18 mouse cellular contexts compared by ENCODE assay signal in genomic region chr1:174103735-174104134, GRCm38 (mm10). TPM values are rescaled to one million over a fixed set of nuclear protein-coding genes. Genes with fewer than 3 reads are reported as not detected.
DNase-seq lines count a peak whose midpoint lies in the region; ATAC-seq and TF ChIP-seq lines count a peak whose summit lies in the region.
"Had no signal": no experiment of that assay in that cellular context is flagged by ENCODE, and none has a peak within 500 bp of the region (broad histone marks: within the 10 kb centered on the region; RNA-seq: fewer than 3 reads in every experiment).

No protein-coding gene starts in this region.

- H3K4me2 ChIP-seq in heart, embryonic 12.5 days: no peak overlapping the region
- H3K4me2 ChIP-seq in lung, embryonic 14.5 days: no peak overlapping the region
- H3K4me2 ChIP-seq: hindbrain, embryonic 15.5 days; limb, embryonic 13.5 days; neural tube, embryonic 12.5 days had no signal

- no peak overlapping the region for H3K27ac ChIP-seq in heart, embryonic 12.5 days (ENCODE audit: poor library complexity, severe bottlenecking)
- H3K27ac ChIP-seq in lung, embryonic 14.5 days (ENCODE audit: low read depth): no peak overlapping the region
- H3K27ac ChIP-seq: forebrain, embryonic 10.5 days; hindbrain, embryonic 15.5 days; limb, embryonic 13.5 days; neural tube, embryonic 12.5 days had no signal

- peak; percentile 48 for TF ChIP-seq CTCF in lung, embryonic 14.5 days (IDR thresholded peaks at IDR 0.05; ENCODE audit: low read depth)

- DNase-seq in heart, adult 8-10 months (ENCODE audit: low spot score): peak; percentile 19
- peak; percentile 53 for DNase-seq in lung, embryonic 14.5 days
- no peak for DNase-seq in lung, postnatal 4 days
- DNase-seq in adipocyte (ENCODE audit: low spot score): peak; percentile 55
- peak; percentile 45 for DNase-seq in splenic B cell, adult 2 months (ENCODE audit: low read depth, low spot score)
- no peak for DNase-seq in left cerebral cortex, adult 11 months (ENCODE audit: low spot score)
- no peak for DNase-seq in ovary, postnatal 10 days (ENCODE audit: low spot score)
- DNase-seq: cerebellum, postnatal 25 days; right cerebral cortex, postnatal 25 days had no signal

- no peaks in the 10 kb centered on the region for H3K4me1 ChIP-seq in heart, embryonic 12.5 days (replicated peaks)
- no peaks in the 10 kb centered on the region for H3K4me1 ChIP-seq in lung, embryonic 14.5 days (ENCODE audit: insufficient read depth)
- H3K4me1 ChIP-seq: forebrain, embryonic 10.5 days; hindbrain, embryonic 15.5 days; limb, embryonic 13.5 days; megakaryocyte, embryonic 14.5 days; neural tube, embryonic 12.5 days had no signal

- no peaks in the 10 kb centered on the region for H3K27me3 ChIP-seq in heart, embryonic 12.5 days (replicated peaks)
- H3K27me3 ChIP-seq in lung, embryonic 14.5 days (ENCODE audit: insufficient read depth, low read length): no peaks in the 10 kb centered on the region
- no peaks in the 10 kb centered on the region for H3K27me3 ChIP-seq in splenic B cell, adult 2 months (ENCODE audit: control insufficient read depth, insufficient read depth, low read length, poor library complexity, severe bottlenecking)
- H3K27me3 ChIP-seq: hindbrain, embryonic 15.5 days; limb, embryonic 13.5 days; megakaryocyte, embryonic 14.5 days; neural tube, embryonic 12.5 days had no signal

- WGBS in heart, embryonic 12.5 days: 50% methylated on average over 2 of the region's 2 CpGs
- WGBS in lung, embryonic 14.5 days: 57% methylated on average over 2 of the region's 2 CpGs

- no peaks in the 10 kb centered on the region for H3K36me3 ChIP-seq in heart, embryonic 12.5 days
- H3K36me3 ChIP-seq in lung, embryonic 14.5 days (ENCODE audit: insufficient read depth): no peaks in the 10 kb centered on the region
- H3K36me3 ChIP-seq in splenic B cell, adult 2 months (ENCODE audit: control insufficient read depth, insufficient read depth, low read length, poor library complexity, severe bottlenecking): no peaks in the 10 kb centered on the region
- H3K36me3 ChIP-seq: forebrain, embryonic 10.5 days; hindbrain, embryonic 15.5 days; limb, embryonic 13.5 days; neural tube, embryonic 12.5 days had no signal

- no peak overlapping the region for H3K4me3 ChIP-seq in heart, embryonic 12.5 days
- no peak overlapping the region for H3K4me3 ChIP-seq in lung, embryonic 14.5 days (ENCODE audit: low read depth, low read length)
- H3K4me3 ChIP-seq: forebrain, embryonic 10.5 days; hindbrain, embryonic 15.5 days; limb, embryonic 13.5 days; megakaryocyte, embryonic 14.5 days; neural tube, embryonic 12.5 days had no signal

- H3K9me3 ChIP-seq in heart, embryonic 12.5 days (replicated peaks): no peaks in the 10 kb centered on the region
- no peaks in the 10 kb centered on the region for H3K9me3 ChIP-seq in lung, embryonic 14.5 days (ENCODE audit: low read depth, low read length)
- H3K9me3 ChIP-seq: forebrain, embryonic 10.5 days; hindbrain, embryonic 15.5 days; limb, embryonic 13.5 days; megakaryocyte, embryonic 14.5 days; neural tube, embryonic 12.5 days had no signal

- H3K9ac ChIP-seq in heart, embryonic 12.5 days: no peak overlapping the region
- no peak overlapping the region for H3K9ac ChIP-seq in lung, embryonic 14.5 days
- H3K9ac ChIP-seq: hindbrain, embryonic 15.5 days; limb, embryonic 13.5 days; neural tube, embryonic 12.5 days had no signal

- ATAC-seq in heart, embryonic 12.5 days (ENCODE audit: insufficient number of reproducible peaks, low FRiP score): no peak
- no peak for ATAC-seq in lung, embryonic 14.5 days (ENCODE audit: insufficient read depth)

RNA-seq across cellular contexts. Expression of gene Olfr427, which starts 7.0 kb away (rescaled TPM):
- total RNA-seq in heart, adult 8-10 months (2022): not detected
- polyA plus RNA-seq in heart, embryonic 12.5 days (2016; fragmentation: Nextera tagmentation; extraction: Ambion mirVana): not detected in 2 replicates
- not detected in 2 replicates for polyA plus RNA-seq in lung, embryonic 14.5 days (2014; fragmentation: Nextera tagmentation; extraction: Ambion mirVana)
- total RNA-seq: heart, adult 18-20 months had no signal
- polyA plus RNA-seq: forebrain, embryonic 10.5 days; hindbrain, embryonic 15.5 days; large intestine, adult 2 months; limb, embryonic 13.5 days; neural tube, embryonic 12.5 days; testis, adult 2 months had no signal

RNA-seq across cellular contexts. Expression of gene Olfr231, which starts 17.2 kb away (rescaled TPM):
- not detected for total RNA-seq in heart, adult 8-10 months (2022)
- not detected in 2 replicates for polyA plus RNA-seq in heart, embryonic 12.5 days (2016; fragmentation: Nextera tagmentation; extraction: Ambion mirVana)
- polyA plus RNA-seq in lung, embryonic 14.5 days (2014; fragmentation: Nextera tagmentation; extraction: Ambion mirVana): not detected in 2 replicates
- total RNA-seq: heart, adult 18-20 months had no signal
- polyA plus RNA-seq: forebrain, embryonic 10.5 days; hindbrain, embryonic 15.5 days; large intestine, adult 2 months; limb, embryonic 13.5 days; neural tube, embryonic 12.5 days; testis, adult 2 months had no signal

RNA-seq across cellular contexts. Expression of gene Olfr429, which starts 19.6 kb away (rescaled TPM):
- total RNA-seq in heart, adult 8-10 months (2022): not detected
- polyA plus RNA-seq in heart, embryonic 12.5 days (2016; fragmentation: Nextera tagmentation; extraction: Ambion mirVana): not detected in 2 replicates
- not detected in 2 replicates for polyA plus RNA-seq in lung, embryonic 14.5 days (2014; fragmentation: Nextera tagmentation; extraction: Ambion mirVana)
- total RNA-seq: heart, adult 18-20 months had no signal
- polyA plus RNA-seq: forebrain, embryonic 10.5 days; hindbrain, embryonic 15.5 days; large intestine, adult 2 months; limb, embryonic 13.5 days; neural tube, embryonic 12.5 days; testis, adult 2 months had no signal

RNA-seq across cellular contexts. Expression of gene Olfr424, which starts 27.6 kb away (rescaled TPM):
- not detected for total RNA-seq in heart, adult 8-10 months (2022)
- not detected in 2 replicates for polyA plus RNA-seq in heart, embryonic 12.5 days (2016; fragmentation: Nextera tagmentation; extraction: Ambion mirVana)
- not detected in 2 replicates for polyA plus RNA-seq in lung, embryonic 14.5 days (2014; fragmentation: Nextera tagmentation; extraction: Ambion mirVana)
- total RNA-seq: heart, adult 18-20 months had no signal
- polyA plus RNA-seq: forebrain, embryonic 10.5 days; hindbrain, embryonic 15.5 days; large intestine, adult 2 months; limb, embryonic 13.5 days; neural tube, embryonic 12.5 days; testis, adult 2 months had no signal

RNA-seq across cellular contexts. Expression of gene Olfr430, which starts 37.3 kb away (rescaled TPM):
- total RNA-seq in heart, adult 8-10 months (2022): not detected
- polyA plus RNA-seq in heart, embryonic 12.5 days (2016; fragmentation: Nextera tagmentation; extraction: Ambion mirVana): not detected in 2 replicates
- polyA plus RNA-seq in lung, embryonic 14.5 days (2014; fragmentation: Nextera tagmentation; extraction: Ambion mirVana): not detected in 2 replicates
- total RNA-seq: heart, adult 18-20 months had no signal
- polyA plus RNA-seq: forebrain, embryonic 10.5 days; hindbrain, embryonic 15.5 days; large intestine, adult 2 months; limb, embryonic 13.5 days; neural tube, embryonic 12.5 days; testis, adult 2 months had no signal

Comparison
In these comparisons a context has a peak if more than half of its experiments do, and no peak if none do; other contexts are left out.
1. DNase-seq: peak in heart, adult 8-10 months (single experiment), lung, embryonic 14.5 days (single experiment), adipocyte (single experiment) and splenic B cell, adult 2 months (single experiment); none in lung, postnatal 4 days (0 of 2), left cerebral cortex, adult 11 months (single experiment) and ovary, postnatal 10 days (single experiment).